Mouse (Mus musculus) midbrain, embryonic 10.5 days (tissue): ENCODE data around the gene Srd5a1. TPM values are rescaled to one million over a fixed set of nuclear protein-coding genes. Genes with fewer than 3 reads are reported as not detected.
"Not testable (repeated sequence)": the region's sequence is repeated elsewhere in the genome, so short reads cannot be mapped to it uniquely, and the experiment has no call there.

ENCODE experiments used
- DNase-seq: peaks from one replicate; pipeline ENCODE4 v3.0.0-alpha.2; 2017; ENCODE audit warnings: low spot score
- H3K27ac ChIP-seq: fragments of 300-500 bp; sonication (generic); replicated peaks from 2 replicates; pipeline ENCODE4 v1.5.1; 2016; ENCODE audit warnings: mild to moderate bottlenecking
- H3K27me3 ChIP-seq: fragments of 300-500 bp; sonication (generic); 2 replicates; pipeline ENCODE4 v1.6.1; 2016; ENCODE audit warnings: low read depth, mild to moderate bottlenecking; ENCODE audit not compliant: poor library complexity, severe bottlenecking
- H3K36me3 ChIP-seq: fragments of 300-500 bp; sonication (generic); 2 replicates; pipeline ENCODE4 v1.6.1; 2016; ENCODE audit warnings: mild to moderate bottlenecking, moderate library complexity
- H3K4me1 ChIP-seq: fragments of 300-500 bp; sonication (generic); 2 replicates; pipeline ENCODE4 v1.6.1; 2016
- H3K4me3 ChIP-seq: fragments of 300-500 bp; sonication (generic); 2 replicates; pipeline ENCODE4 v1.5.1; 2016; ENCODE audit warnings: mild to moderate bottlenecking, moderate library complexity
- H3K9me3 ChIP-seq: fragments of 300-500 bp; sonication (generic); replicated peaks from 2 replicates; pipeline ENCODE4 v1.6.1; 2016; ENCODE audit warnings: mild to moderate bottlenecking
- WGBS: fragments of 180-500 bp; shearing (Covaris S2); methylation state at CpG from one replicate; pipeline ENCODE4 v1.1.7; 2016; 5-methylcytosine and 5-hydroxymethylcytosine counted together
- polyA plus RNA-seq: library from polyadenylated mRNA; unstranded; fragments of >200 nt; fragmentation: Nextera tagmentation; extraction: Ambion mirVana; gene quantifications from 2 replicates; pipeline ENCODE4 v1.2.1, GENCODE M21; 2016

Srd5a1 gene
- polyA plus RNA-seq, 1 experiment from 2014 or later, result 24.8 TPM

DNA sequence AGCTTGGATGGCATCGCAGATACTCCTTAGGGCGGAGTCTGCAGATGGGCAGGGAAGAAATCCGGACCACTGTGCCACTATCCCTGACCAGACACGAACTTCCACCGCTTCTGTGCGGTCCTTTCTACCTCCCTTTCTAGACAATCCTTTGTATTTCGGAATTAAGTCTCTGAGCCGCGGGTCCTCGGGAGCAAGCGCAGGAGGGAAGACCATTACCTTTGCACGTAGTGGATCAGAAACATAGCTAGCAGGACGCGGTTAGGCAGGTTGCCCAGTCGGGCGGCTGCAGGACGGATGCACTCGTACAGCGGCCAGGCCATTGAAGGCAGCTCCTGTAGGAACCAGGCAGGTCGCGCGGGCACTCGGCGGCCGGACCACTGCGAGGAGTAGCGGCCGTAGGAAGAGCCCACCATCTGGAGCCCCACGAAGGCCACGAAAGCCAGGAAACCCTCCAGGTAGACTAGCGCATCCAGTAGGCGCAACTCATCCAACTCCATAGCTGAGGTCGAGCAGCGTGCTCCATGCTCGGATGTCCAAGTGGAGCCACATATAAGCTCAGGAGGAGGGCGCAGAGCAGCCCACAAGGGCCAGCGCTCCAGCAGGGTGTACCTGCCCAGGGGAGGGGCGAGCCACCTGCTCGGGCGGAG is 368 bp downstream of the Srd5a1 start:
- Histone ChIP-seq H3K27ac (peak overlapping the region; percentile 81), H3K4me1 (peaks cover 29% of the 10 kb centered on the region), H3K36me3 (peaks cover 29% of the 10 kb centered on the region), H3K4me3 (peak overlapping the region; percentile 97), H3K9me3 (no peaks in the 10 kb centered on the region), H3K27me3 (no peaks in the 10 kb centered on the region)
- WGBS, result under 1% methylated on average over 40 of the region's 40 CpGs
- DNase-seq, result no peak

GRCm38 (mm10) chr13:69608734-69609133 is 2.5 kb downstream of the Srd5a1 start:
- H3K27me3 ChIP-seq, result no peaks in the 10 kb centered on the region
- peaks cover 8% of the 10 kb centered on the region for H3K36me3 ChIP-seq
- H3K4me3 ChIP-seq, result no peak overlapping the region
- H3K27ac ChIP-seq, result no peak overlapping the region
- WGBS, result 87% methylated on average over 8 of the region's 8 CpGs
- DNase-seq, result no peak
- peaks cover 29% of the 10 kb centered on the region for H3K4me1 ChIP-seq
- H3K9me3 ChIP-seq, result no peaks in the 10 kb centered on the region

- no peaks in the 10 kb centered on the region for H3K9me3 ChIP-seq
- H3K36me3 ChIP-seq, result no peaks in the 10 kb centered on the region
- no peaks in the 10 kb centered on the region for H3K27me3 ChIP-seq
- WGBS, result 88% methylated on average over 1 of the region's 1 CpGs
- no peak for DNase-seq
- H3K27ac ChIP-seq, result no peak overlapping the region
- H3K4me1 ChIP-seq, result peaks cover 2% of the 10 kb centered on the region
- H3K4me3 ChIP-seq, result no peak overlapping the region
These were observed 6.6 kb downstream of the Srd5a1 start for GRCm38 (mm10) chr13:69604670-69605069.

GRCm38 (mm10) chr13:69601321-69601720 is 9.9 kb downstream of the Srd5a1 start:
- Histone ChIP-seq H3K36me3 (no peaks in the 10 kb centered on the region), H3K4me3 (no peak overlapping the region), H3K27ac (no peak overlapping the region), H3K4me1 (no peaks in the 10 kb centered on the region), H3K9me3 (no peaks in the 10 kb centered on the region), H3K27me3 (no peaks in the 10 kb centered on the region)
- WGBS, result 88% methylated on average over 5 of the region's 5 CpGs
- DNase-seq, result no peak

GRCm38 (mm10) chr13:69600863-69601262 is 10.4 kb downstream of the Srd5a1 start:
- not testable (repeated sequence) for H3K27ac ChIP-seq, H3K4me1 ChIP-seq, H3K9me3 ChIP-seq, H3K36me3 ChIP-seq, H3K4me3 ChIP-seq, H3K27me3 ChIP-seq, DNase-seq
- WGBS, result 90% methylated on average over 5 of the region's 5 CpGs

DNA sequence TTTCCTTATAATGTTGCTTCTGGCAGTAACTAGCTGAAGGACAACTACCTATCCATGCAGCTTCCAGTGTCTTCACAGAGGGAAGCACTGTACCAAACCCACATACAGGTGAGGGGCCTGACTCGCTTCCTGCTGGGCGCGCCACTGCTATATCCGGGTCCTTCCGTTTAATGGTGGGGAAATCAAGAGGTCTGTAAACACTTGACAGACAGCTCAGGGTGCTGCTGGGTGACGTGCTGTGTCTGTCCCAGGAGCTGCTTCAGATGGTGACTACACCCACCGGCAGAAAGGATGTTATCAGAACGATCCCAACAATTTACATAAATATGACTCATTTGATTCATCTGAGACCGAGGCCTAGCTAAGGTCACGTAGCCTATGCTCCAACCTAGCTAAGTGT is 12.4 kb downstream of the Srd5a1 start:
- H3K4me1 ChIP-seq, result no peaks in the 10 kb centered on the region
- no peaks in the 10 kb centered on the region for H3K36me3 ChIP-seq
- H3K27me3 ChIP-seq, result no peaks in the 10 kb centered on the region
- H3K4me3 ChIP-seq, result no peak overlapping the region
- H3K9me3 ChIP-seq, result no peaks in the 10 kb centered on the region
- WGBS, result 94% methylated on average over 10 of the region's 10 CpGs
- H3K27ac ChIP-seq, result no peak overlapping the region
- DNase-seq, result no peak

GRCm38 (mm10) chr13:69596515-69596914 is 14.7 kb downstream of the Srd5a1 start:
- WGBS, result 88% methylated on average over 2 of the region's 2 CpGs
- Histone ChIP-seq H3K27ac (no peak overlapping the region), H3K27me3 (no peaks in the 10 kb centered on the region)

DNA sequence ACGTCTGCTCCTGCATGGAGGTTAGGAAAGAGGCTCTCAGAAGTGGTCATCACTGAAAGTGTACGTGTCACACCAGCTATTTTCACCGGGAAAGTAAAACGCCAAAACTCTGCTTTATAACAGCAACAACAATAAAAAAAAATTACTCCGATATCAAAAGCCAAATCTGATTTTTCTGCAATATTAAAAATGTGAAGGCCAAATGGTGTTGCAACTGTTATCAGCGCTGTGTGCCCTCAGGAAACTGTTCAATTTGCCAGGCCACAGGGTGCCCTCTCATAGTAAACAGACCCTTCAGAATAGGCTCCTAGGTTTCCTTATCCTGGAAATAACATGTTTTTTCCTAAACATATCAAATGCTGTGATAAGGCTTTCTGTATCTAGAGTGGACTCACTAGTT is 15.3 kb downstream of the Srd5a1 start:
- H3K27ac ChIP-seq, result no peak overlapping the region
- DNase-seq, result no peak
- H3K27me3 ChIP-seq, result no peaks in the 10 kb centered on the region
- H3K9me3 ChIP-seq, result no peaks in the 10 kb centered on the region
- 0 out of 2 replicates have a peak, but pooled peaks cover 2% of the 10 kb centered on the region for H3K36me3 ChIP-seq
- no peaks in the 10 kb centered on the region for H3K4me1 ChIP-seq
- WGBS, result 93% methylated on average over 6 of the region's 6 CpGs
- no peak overlapping the region for H3K4me3 ChIP-seq

More at GRCm38 (mm10) chr13:69596515-69596914, 14.7 kb downstream of the Srd5a1 start:
- DNase-seq, result no peak
- no peaks in the 10 kb centered on the region for H3K4me1 ChIP-seq
- H3K4me3 ChIP-seq, result no peak overlapping the region
- 0 out of 2 replicates have a peak, but pooled peaks cover 2% of the 10 kb centered on the region for H3K36me3 ChIP-seq
- H3K9me3 ChIP-seq, result no peaks in the 10 kb centered on the region

- H3K4me3 ChIP-seq, result no peak overlapping the region
- no peaks in the 10 kb centered on the region for H3K27me3 ChIP-seq
- H3K4me1 ChIP-seq, result no peaks in the 10 kb centered on the region
- 88% methylated on average over 7 of the region's 7 CpGs for WGBS
- no peaks in the 10 kb centered on the region for H3K9me3 ChIP-seq
- H3K27ac ChIP-seq, result no peak overlapping the region
- 0 out of 2 replicates have a peak, but pooled peaks cover 2% of the 10 kb centered on the region for H3K36me3 ChIP-seq
- no peak for DNase-seq
These were observed 16.5 kb downstream of the Srd5a1 start for GRCm38 (mm10) chr13:69594577-69595256.

GRCm38 (mm10) chr13:69593453-69593852 is 17.8 kb downstream of the Srd5a1 start:
- H3K9me3 ChIP-seq, result no peaks in the 10 kb centered on the region
- no peak overlapping the region for H3K4me3 ChIP-seq
- WGBS, result 89% methylated on average over 8 of the region's 8 CpGs
- DNase-seq, result no peak
- H3K36me3 ChIP-seq, result 0 out of 2 replicates have a peak, but pooled peaks cover 2% of the 10 kb centered on the region
- H3K27ac ChIP-seq, result no peak overlapping the region
- no peaks in the 10 kb centered on the region for H3K4me1 ChIP-seq
- no peaks in the 10 kb centered on the region for H3K27me3 ChIP-seq

GRCm38 (mm10) chr13:69592226-69592625 is 19.0 kb downstream of the Srd5a1 start:
- H3K9me3 ChIP-seq, result no peaks in the 10 kb centered on the region
- WGBS, result 90% methylated on average over 8 of the region's 8 CpGs
- H3K4me1 ChIP-seq, result no peaks in the 10 kb centered on the region
- no peak overlapping the region for H3K27ac ChIP-seq
- no peak for DNase-seq
- H3K27me3 ChIP-seq, result no peaks in the 10 kb centered on the region
- 0 out of 2 replicates have a peak, but pooled peaks cover 2% of the 10 kb centered on the region for H3K36me3 ChIP-seq
- H3K4me3 ChIP-seq, result no peak overlapping the region

DNA sequence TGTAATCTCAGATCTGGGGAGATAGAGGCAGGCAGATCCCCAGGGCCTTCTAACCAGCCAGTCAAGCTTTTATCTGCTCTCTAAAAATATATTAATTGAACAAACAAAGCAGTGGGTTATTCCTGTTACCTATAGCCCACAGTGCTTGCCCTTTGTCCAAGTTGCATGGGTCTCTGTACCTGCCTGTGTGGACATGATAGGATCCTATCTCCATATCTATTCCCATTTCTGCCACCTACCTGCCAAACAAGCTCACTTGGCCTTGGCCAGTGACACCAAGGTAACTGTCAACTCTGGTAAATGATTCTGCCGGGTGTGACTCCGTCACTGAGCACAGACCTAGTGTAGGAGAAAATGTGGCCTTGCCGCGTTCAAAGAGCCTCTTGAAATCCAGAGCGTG is 19.9 kb downstream of the Srd5a1 start:
- DNase-seq, result no peak
- Histone ChIP-seq H3K4me3 (no peak overlapping the region), H3K27ac (no peak overlapping the region), H3K27me3 (no peaks in the 10 kb centered on the region), H3K36me3 (0 out of 2 replicates have a peak, but pooled peaks cover 2% of the 10 kb centered on the region), H3K4me1 (peaks cover 5% of the 10 kb centered on the region), H3K9me3 (no peaks in the 10 kb centered on the region)
- 96% methylated on average over 5 of the region's 5 CpGs for WGBS

DNA sequence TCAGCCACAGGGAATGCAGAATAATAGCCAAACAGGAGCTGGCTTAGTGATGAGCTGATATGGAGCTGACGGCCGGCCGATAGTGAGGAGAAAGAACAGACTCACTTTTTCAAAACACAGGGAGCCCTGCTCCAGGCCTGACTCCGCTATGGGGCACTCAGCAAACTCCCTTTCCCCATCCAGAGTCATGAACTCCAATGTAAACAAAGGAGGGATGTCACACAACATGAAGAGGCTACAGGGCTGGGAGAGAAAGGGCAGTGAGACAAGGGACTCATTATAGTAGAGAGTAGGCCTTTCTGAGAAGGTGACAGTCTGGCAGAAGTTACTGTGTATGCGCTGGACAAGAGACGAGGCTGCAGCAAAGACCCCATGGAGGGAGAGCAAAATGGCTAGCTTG is 23.0 kb downstream of the Srd5a1 start:
- H3K9me3 ChIP-seq, result no peaks in the 10 kb centered on the region
- H3K27me3 ChIP-seq, result no peaks in the 10 kb centered on the region
- 78% methylated on average over 6 of the region's 6 CpGs for whole genome bisulfite sequencing
- H3K36me3 ChIP-seq, result 0 out of 2 replicates have a peak, but pooled peaks cover 2% of the 10 kb centered on the region
- no peak for DNase-seq
- peaks cover 11% of the 10 kb centered on the region for H3K4me1 ChIP-seq
- no peak overlapping the region for H3K27ac ChIP-seq
- no peak overlapping the region for H3K4me3 ChIP-seq
